Mouse (Mus musculus): Measurements from ENCODE around the gene 1700018B08Rik. TPM values are rescaled to one million over a fixed set of nuclear protein-coding genes. Genes with fewer than 3 reads are reported as not detected.

The 1700018B08Rik gene
- total and polyA plus RNA-seq, 3 experiments = not detected

DNA sequence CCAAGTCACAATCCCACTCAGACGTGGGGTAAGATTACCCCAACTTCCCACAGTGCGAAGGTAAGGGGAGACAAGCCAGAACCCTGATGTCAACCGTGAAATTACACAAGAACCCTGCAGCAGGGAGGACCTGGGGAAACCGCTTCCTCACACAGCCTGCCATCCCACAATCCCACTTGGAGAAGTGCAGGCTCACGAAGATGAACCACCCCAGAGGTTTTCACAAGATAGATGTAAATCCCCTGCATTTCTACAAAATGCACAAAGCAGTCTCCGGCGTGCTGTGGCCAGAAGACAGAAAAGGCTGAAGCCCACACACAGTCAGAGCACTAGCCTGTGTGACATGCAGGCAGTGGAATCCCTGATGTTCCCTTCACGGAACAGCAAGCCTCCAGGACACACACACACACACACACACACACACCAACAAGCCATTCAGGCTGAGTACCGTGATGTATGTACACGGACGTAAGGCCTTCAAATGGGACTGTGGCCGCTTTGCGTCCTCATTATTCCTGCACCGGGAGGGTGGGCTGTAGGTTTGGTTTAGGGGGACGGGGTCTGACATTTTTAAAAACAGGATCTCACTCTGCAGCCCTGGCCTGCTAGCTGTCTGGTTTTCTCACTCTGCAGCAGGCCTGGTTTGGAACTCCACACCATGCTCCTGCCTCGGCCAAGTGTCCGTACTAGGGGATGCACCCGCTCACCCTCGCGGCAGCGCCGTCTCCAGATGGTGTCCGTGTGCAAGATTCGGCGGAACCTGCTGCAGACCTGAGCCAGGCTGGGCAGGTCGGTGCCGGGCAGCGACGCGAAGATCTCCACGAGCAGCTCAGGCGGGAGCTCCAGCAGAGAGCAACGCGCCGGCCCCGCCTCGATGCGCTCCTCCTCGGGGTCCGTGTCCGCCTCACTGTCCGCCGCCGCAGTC, 33.9 kb upstream of the 1700018B08Rik start:
- Histone ChIP-seq H3K9me3 (replicated peaks) (no peaks in the 10 kb centered on the region), H3K4me1 (ENCODE audit: insufficient read depth, low read depth, low read length) (peaks cover 57% of the 10 kb centered on the region), H3K27me3 (ENCODE audit: insufficient read depth, low read length) (no peaks in the 10 kb centered on the region), H3K4me3 (ENCODE audit: low read depth, low read length) (peak overlapping the region; percentile 100), H3K36me3 (replicated peaks) (peaks cover 39% of the 10 kb centered on the region)
- DNase-seq (ENCODE audit: low spot score) (peak; percentile 37), ATAC-seq (ENCODE audit: extremely low read depth, insufficient number of reproducible peaks, low FRiP score, poor library complexity, severe bottlenecking) (no peak)
- no peak for TF ChIP-seq GATA1 (IDR thresholded peaks at IDR 0.05; ENCODE audit: borderline replicate concordance, low read length)
- TF ChIP-seq TAL1 (conservative IDR thresholded peaks at IDR 0.05; ENCODE audit: low read depth, low read length) = no peak
- TF ChIP-seq POLR2AphosphoS5 (IDR thresholded peaks at IDR 0.05; ENCODE audit: insufficient replicate concordance, low read depth, low read length) = no peak
- TF ChIP-seq CTCF (IDR thresholded peaks at IDR 0.05; ENCODE audit: low read depth, low read length) = no peak
- TF ChIP-seq GATA2 (IDR thresholded peaks at IDR 0.05; ENCODE audit: borderline replicate concordance, low read depth, low read length) = no peak

DNA sequence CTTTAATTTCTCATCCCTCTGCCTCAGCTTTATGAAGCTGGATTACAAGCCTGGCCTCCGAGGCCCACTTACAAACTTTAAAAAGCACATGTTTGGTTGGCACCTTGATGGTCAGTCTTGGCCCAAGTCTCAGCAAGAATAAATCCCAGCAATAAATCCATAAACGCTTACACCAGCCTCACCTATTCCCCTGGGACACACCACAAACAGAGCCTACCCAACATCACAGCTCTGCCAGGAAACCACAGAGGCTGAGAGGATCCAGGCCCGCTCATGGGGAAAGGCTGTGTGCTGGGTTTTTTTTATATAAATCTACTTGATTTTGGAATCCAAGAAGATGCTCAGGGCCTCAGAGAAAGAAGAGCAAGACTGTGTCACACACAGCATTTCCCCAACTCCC, 31.5 kb upstream of the 1700018B08Rik start:
- no peaks in the 10 kb centered on the region for H3K9me3 ChIP-seq (replicated peaks)
- ATAC-seq (ENCODE audit: extremely low read depth, insufficient number of reproducible peaks, low FRiP score, poor library complexity, severe bottlenecking) (no peak), DNase-seq (ENCODE audit: low spot score) (no peak)
- no peaks in the 10 kb centered on the region for H3K27me3 ChIP-seq (ENCODE audit: insufficient read depth, low read length)
- peaks cover 55% of the 10 kb centered on the region for H3K4me1 ChIP-seq (ENCODE audit: insufficient read depth, low read depth, low read length)
- peaks cover 61% of the 10 kb centered on the region for H3K36me3 ChIP-seq (replicated peaks)
- TF ChIP-seq POLR2AphosphoS5 (IDR thresholded peaks at IDR 0.05; ENCODE audit: insufficient replicate concordance, low read depth, low read length) = no peak
- no peak for TF ChIP-seq GATA1 (IDR thresholded peaks at IDR 0.05; ENCODE audit: borderline replicate concordance, low read length)
- no peak for TF ChIP-seq CTCF (IDR thresholded peaks at IDR 0.05; ENCODE audit: low read depth, low read length)
- no peak for TF ChIP-seq TAL1 (conservative IDR thresholded peaks at IDR 0.05; ENCODE audit: low read depth, low read length)
- no peak for TF ChIP-seq GATA2 (IDR thresholded peaks at IDR 0.05; ENCODE audit: borderline replicate concordance, low read depth, low read length)
- no peak overlapping the region for H3K4me3 ChIP-seq (ENCODE audit: low read depth, low read length)

DNA sequence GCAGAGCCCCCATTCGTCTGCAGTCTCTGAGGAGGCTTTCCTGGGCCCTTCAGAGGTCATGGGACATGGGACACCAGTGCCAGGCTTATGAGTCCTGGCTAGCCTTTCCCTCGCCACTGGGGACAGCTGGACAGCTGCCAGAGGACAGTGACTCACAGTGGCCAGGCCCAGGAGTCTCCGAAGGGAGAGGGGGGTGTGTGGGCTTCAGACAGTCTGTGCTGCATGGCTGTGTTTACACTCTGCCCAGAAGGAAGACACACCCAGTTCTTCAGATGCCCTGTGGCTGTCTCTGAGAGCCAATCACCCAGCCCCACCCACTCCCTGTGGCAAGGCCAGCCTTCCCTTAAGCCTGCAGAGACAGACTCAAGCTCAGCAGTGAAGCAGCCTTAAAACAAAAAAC, 29.2 kb upstream of the 1700018B08Rik start:
- TF ChIP-seq POLR2AphosphoS5 (IDR thresholded peaks at IDR 0.05; ENCODE audit: insufficient replicate concordance, low read depth, low read length) = no peak
- no peak for TF ChIP-seq CTCF (IDR thresholded peaks at IDR 0.05; ENCODE audit: low read depth, low read length)
- Histone ChIP-seq H3K4me3 (ENCODE audit: low read depth, low read length) (no peak overlapping the region), H3K36me3 (replicated peaks) (peaks cover 83% of the 10 kb centered on the region), H3K27me3 (ENCODE audit: insufficient read depth, low read length) (no peaks in the 10 kb centered on the region), H3K4me1 (ENCODE audit: insufficient read depth, low read depth, low read length) (peaks cover 45% of the 10 kb centered on the region), H3K9me3 (replicated peaks) (no peaks in the 10 kb centered on the region)
- peak; percentile 25 for DNase-seq (ENCODE audit: low spot score)
- peak; percentile 67 for ATAC-seq (ENCODE audit: extremely low read depth, insufficient number of reproducible peaks, low FRiP score, poor library complexity, severe bottlenecking)

DNA sequence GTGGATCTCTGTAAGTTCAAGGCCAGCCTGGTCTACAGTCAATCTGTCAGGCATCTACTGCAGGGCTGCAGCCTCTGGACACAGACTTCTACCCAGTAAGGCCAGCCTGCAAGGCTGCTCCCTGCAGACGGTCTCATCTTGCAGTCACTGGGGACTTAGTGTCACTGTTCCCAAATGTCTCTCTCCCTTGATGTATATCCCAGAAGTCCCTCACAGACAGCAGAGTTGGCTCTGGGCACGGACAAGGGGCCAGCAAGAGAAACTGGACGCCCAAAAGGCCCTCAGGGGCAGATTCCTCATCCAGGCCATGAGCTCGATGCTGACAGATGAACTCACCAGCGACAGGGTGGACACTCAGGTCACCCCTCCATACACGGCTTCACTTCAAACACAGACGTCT, 28.0 kb upstream of the 1700018B08Rik start:
- DNase-seq (ENCODE audit: low spot score) = no peak
- no peak overlapping the region for H3K4me3 ChIP-seq (ENCODE audit: low read depth, low read length)
- H3K4me1 ChIP-seq (ENCODE audit: insufficient read depth, low read depth, low read length) = peaks cover 33% of the 10 kb centered on the region
- no peak for TF ChIP-seq TAL1 (conservative IDR thresholded peaks at IDR 0.05; ENCODE audit: low read depth, low read length)
- TF ChIP-seq GATA1 (IDR thresholded peaks at IDR 0.05; ENCODE audit: borderline replicate concordance, low read length) = no peak
- TF ChIP-seq POLR2AphosphoS5 (IDR thresholded peaks at IDR 0.05; ENCODE audit: insufficient replicate concordance, low read depth, low read length) = no peak
- no peak for TF ChIP-seq GATA2 (IDR thresholded peaks at IDR 0.05; ENCODE audit: borderline replicate concordance, low read depth, low read length)
- TF ChIP-seq CTCF (IDR thresholded peaks at IDR 0.05; ENCODE audit: low read depth, low read length) = no peak
- no peak for ATAC-seq (ENCODE audit: extremely low read depth, insufficient number of reproducible peaks, low FRiP score, poor library complexity, severe bottlenecking)
- H3K36me3 ChIP-seq (replicated peaks) = peaks cover 94% of the 10 kb centered on the region
- no peaks in the 10 kb centered on the region for H3K9me3 ChIP-seq (replicated peaks)
- no peaks in the 10 kb centered on the region for H3K27me3 ChIP-seq (ENCODE audit: insufficient read depth, low read length)

DNA sequence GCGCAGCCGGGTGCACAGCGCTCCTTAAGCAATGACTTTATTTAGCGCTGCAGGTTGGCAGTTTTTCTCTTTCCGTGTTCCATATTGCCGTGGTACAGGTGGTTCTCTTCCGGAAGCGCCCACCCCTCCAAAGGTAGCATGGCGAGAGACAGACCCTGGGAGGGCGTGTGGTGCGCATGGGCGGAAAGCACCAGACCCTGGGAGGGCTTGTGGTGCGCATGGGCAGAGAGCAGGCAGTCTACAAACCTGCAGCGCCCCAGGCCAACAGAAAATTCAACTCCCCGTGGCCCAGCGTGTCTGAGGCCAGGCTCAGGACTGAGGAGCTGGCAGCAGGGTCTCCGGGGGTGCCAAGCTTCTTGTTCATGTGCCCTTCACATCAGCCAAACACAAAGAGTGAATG, 26.7 kb upstream of the 1700018B08Rik start:
- Histone ChIP-seq H3K4me3 (ENCODE audit: low read depth, low read length) (no peak overlapping the region), H3K9me3 (replicated peaks) (no peaks in the 10 kb centered on the region), H3K27me3 (ENCODE audit: insufficient read depth, low read length) (no peaks in the 10 kb centered on the region), H3K4me1 (ENCODE audit: insufficient read depth, low read depth, low read length) (peaks cover 20% of the 10 kb centered on the region), H3K36me3 (replicated peaks) (peaks cover 94% of the 10 kb centered on the region)
- no peak for ATAC-seq (ENCODE audit: extremely low read depth, insufficient number of reproducible peaks, low FRiP score, poor library complexity, severe bottlenecking)
- TF ChIP-seq TAL1 (conservative IDR thresholded peaks at IDR 0.05; ENCODE audit: low read depth, low read length) = no peak
- TF ChIP-seq CTCF (IDR thresholded peaks at IDR 0.05; ENCODE audit: low read depth, low read length) = no peak
- TF ChIP-seq GATA1 (IDR thresholded peaks at IDR 0.05; ENCODE audit: borderline replicate concordance, low read length) = no peak
- TF ChIP-seq POLR2AphosphoS5 (IDR thresholded peaks at IDR 0.05; ENCODE audit: insufficient replicate concordance, low read depth, low read length) = no peak
- TF ChIP-seq GATA2 (IDR thresholded peaks at IDR 0.05; ENCODE audit: borderline replicate concordance, low read depth, low read length) = no peak
- no peak for DNase-seq (ENCODE audit: low spot score)

DNA sequence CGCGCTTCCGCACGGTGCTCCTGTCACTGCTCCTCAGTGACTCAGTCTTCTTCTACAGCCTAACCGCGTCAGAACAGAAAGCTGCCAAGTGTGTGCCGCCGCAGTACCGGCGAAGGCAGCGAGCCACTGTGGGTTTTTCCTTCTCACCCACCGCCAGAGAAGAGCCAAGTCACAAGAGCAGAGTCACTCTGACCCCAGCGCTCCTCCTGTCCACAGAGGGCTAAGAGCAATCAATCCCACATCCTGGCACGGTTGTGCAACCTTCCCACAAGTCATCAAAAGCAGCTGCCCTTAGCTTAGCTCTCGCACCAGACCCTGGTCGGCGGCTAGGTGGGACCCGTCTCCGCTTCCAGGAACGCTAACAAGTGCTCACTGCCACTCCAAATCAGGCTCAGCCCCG, 26.2 kb upstream of the 1700018B08Rik start:
- ATAC-seq (ENCODE audit: extremely low read depth, insufficient number of reproducible peaks, low FRiP score, poor library complexity, severe bottlenecking) = no peak
- Histone ChIP-seq H3K9me3 (replicated peaks) (no peaks in the 10 kb centered on the region), H3K4me1 (ENCODE audit: insufficient read depth, low read depth, low read length) (peaks cover 20% of the 10 kb centered on the region), H3K36me3 (replicated peaks) (peaks cover 94% of the 10 kb centered on the region), H3K4me3 (ENCODE audit: low read depth, low read length) (no peak overlapping the region), H3K27me3 (ENCODE audit: insufficient read depth, low read length) (no peaks in the 10 kb centered on the region)
- no peak for DNase-seq (ENCODE audit: low spot score)
- TF ChIP-seq CTCF (IDR thresholded peaks at IDR 0.05; ENCODE audit: low read depth, low read length) (no peak), TAL1 (conservative IDR thresholded peaks at IDR 0.05; ENCODE audit: low read depth, low read length) (no peak), GATA2 (IDR thresholded peaks at IDR 0.05; ENCODE audit: borderline replicate concordance, low read depth, low read length) (no peak), GATA1 (IDR thresholded peaks at IDR 0.05; ENCODE audit: borderline replicate concordance, low read length) (no peak), POLR2AphosphoS5 (IDR thresholded peaks at IDR 0.05; ENCODE audit: insufficient replicate concordance, low read depth, low read length) (no peak)
